11 mouse cellular contexts compared by ENCODE assay signal in genomic region chr9:52059788-52060187, GRCm38 (mm10).
"Had no signal": no experiment of that assay in that cellular context is flagged by ENCODE, and none has a peak within 500 bp of the region (broad histone marks: within the 10 kb centered on the region; RNA-seq: fewer than 3 reads in every experiment).

No protein-coding gene starts in this region.

- ATAC-seq: midbrain, embryonic 15.5 days had no signal

- H3K9ac ChIP-seq: limb, embryonic 13.5 days; liver, embryonic 14.5 days; midbrain, embryonic 15.5 days; neural tube, embryonic 12.5 days had no signal

- H3K4me1 ChIP-seq: neural tube, embryonic 12.5 days had no signal

- H3K4me3 ChIP-seq: limb, embryonic 13.5 days; midbrain, embryonic 15.5 days; neural tube, embryonic 12.5 days had no signal

- H3K27ac ChIP-seq: limb, embryonic 13.5 days; liver, embryonic 14.5 days; midbrain, embryonic 15.5 days; neural tube, embryonic 12.5 days; stomach, postnatal 0 days had no signal

- H3K4me2 ChIP-seq: limb, embryonic 13.5 days; midbrain, embryonic 15.5 days; neural tube, embryonic 12.5 days had no signal

- DNase-seq: kidney, postnatal 10 days; left cerebral cortex, postnatal 4 days; lung, adult 18-20 months; lung, postnatal 36 days; thymus, adult 18-20 months; thymus, postnatal 25 days had no signal

- H3K9me3 ChIP-seq: limb, embryonic 13.5 days; midbrain, embryonic 15.5 days; neural tube, embryonic 12.5 days had no signal

- H3K27me3 ChIP-seq: limb, embryonic 13.5 days; midbrain, embryonic 15.5 days; neural tube, embryonic 12.5 days had no signal
